Mouse (Mus musculus) hindbrain, embryonic 10.5 days (tissue): Measurements from ENCODE around the gene Dgkh. TPM values are rescaled to one million over a fixed set of nuclear protein-coding genes. Genes with fewer than 3 reads are reported as not detected.

Experiments
- DNase-seq: peaks from one replicate; pipeline ENCODE4 v3.0.0-alpha.2; 2017; ENCODE audit warnings: low spot score
- H3K27ac ChIP-seq: fragments of 300-500 bp; sonication (generic); 2 replicates; pipeline ENCODE4 v1.5.1; 2016; ENCODE audit warnings: mild to moderate bottlenecking, moderate library complexity
- H3K27me3 ChIP-seq: fragments of 300-500 bp; sonication (generic); 2 replicates; pipeline ENCODE4 v1.6.1; 2016; ENCODE audit warnings: mild to moderate bottlenecking; ENCODE audit not compliant: poor library complexity, insufficient read depth, severe bottlenecking
- H3K36me3 ChIP-seq: fragments of 300-500 bp; sonication (generic); 2 replicates; pipeline ENCODE4 v1.6.1; 2016; ENCODE audit warnings: mild to moderate bottlenecking, moderate library complexity
- H3K4me1 ChIP-seq: fragments of 300-500 bp; sonication (generic); replicated peaks from 2 replicates; pipeline ENCODE4 v1.6.1; 2016; ENCODE audit warnings: mild to moderate bottlenecking
- H3K4me3 ChIP-seq: fragments of 300-500 bp; sonication (generic); 2 replicates; pipeline ENCODE4 v1.5.1; 2016; ENCODE audit warnings: mild to moderate bottlenecking, moderate library complexity
- H3K9me3 ChIP-seq: fragments of 300-500 bp; sonication (generic); 2 replicates; pipeline ENCODE4 v1.6.1; 2016; ENCODE audit warnings: mild to moderate bottlenecking, moderate library complexity
- WGBS: fragments of 180-500 bp; shearing (Covaris S2); methylation state at CpG from one replicate; pipeline ENCODE4 v1.1.7; 2016; 5-methylcytosine and 5-hydroxymethylcytosine counted together
- polyA plus RNA-seq: library from polyadenylated mRNA; unstranded; fragments of >200 nt; fragmentation: Nextera tagmentation; extraction: Ambion mirVana; gene quantifications from 2 replicates; pipeline ENCODE4 v1.2.1, GENCODE M21; 2016

The Dgkh gene
- polyA plus RNA-seq, 1 experiment from 2014 or later: 0.88 TPM

DNA sequence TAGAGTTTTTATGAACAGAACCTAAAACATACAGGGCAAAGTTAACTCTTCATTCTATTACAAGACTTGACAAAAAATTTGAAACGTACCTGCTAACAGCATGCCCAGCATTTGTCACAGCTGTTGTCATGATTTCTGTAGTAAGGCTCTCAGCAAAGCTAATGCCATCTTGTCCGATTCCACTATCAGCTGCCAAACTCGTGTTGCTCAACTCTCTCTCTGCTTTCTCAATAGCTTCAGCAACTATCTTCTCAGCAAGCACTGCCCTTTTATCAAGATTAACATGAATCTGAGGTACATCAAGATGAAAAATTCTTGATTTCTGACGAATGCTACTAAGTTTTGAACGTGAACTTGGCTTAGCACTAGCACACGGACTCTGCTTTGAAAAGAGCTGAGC, 222.8 kb downstream of the Dgkh start:
- Histone ChIP-seq H3K27ac (no peak overlapping the region), H3K4me1 (no peaks in the 10 kb centered on the region), H3K27me3 (no peaks in the 10 kb centered on the region), H3K4me3 (no peak overlapping the region), H3K36me3 (peaks cover 96% of the 10 kb centered on the region), H3K9me3 (no peaks in the 10 kb centered on the region)
- WGBS: 94% methylated on average over 6 of the region's 6 CpGs
- DNase-seq: no peak

Other genes starting within 250 kb of the Dgkh start
- gene Akap11, start 196.0 kb downstream of the Dgkh start, polyA plus RNA-seq: 16.3 and 18.5 TPM in 2 replicates
- gene Vwa8, start 116.3 kb upstream of the Dgkh start, polyA plus RNA-seq: 6.8 and 7.6 TPM in 2 replicates